Mouse (Mus musculus) stomach, embryonic 14.5 days (tissue): ENCODE results near the gene Olfr61. TPM values are rescaled to one million over a fixed set of nuclear protein-coding genes. Genes with fewer than 3 reads are reported as not detected.
A peak's percentile ranks its signal among the peaks of the same experiment; 100 is the strongest.
"Not testable (repeated sequence)": the region's sequence is repeated elsewhere in the genome, so short reads cannot be mapped to it uniquely, and the experiment has no call there.

Experiments used
- ATAC-seq: fragments of 200-750 bp; cut with Nextera tagmentation; 2 replicates; pipeline ENCODE4 v1.8.0; 2017; ENCODE audit warnings: low read depth, moderate TSS enrichment; ENCODE audit not compliant: insufficient number of reproducible peaks, insufficient read depth, low FRiP score
- H3K27ac ChIP-seq: fragments of 300-500 bp; sonication (generic); 2 replicates; pipeline ENCODE4 v1.5.1; 2014; ENCODE audit warnings: mild to moderate bottlenecking, low read length, moderate library complexity, mixed read lengths
- H3K27me3 ChIP-seq: fragments of 300-500 bp; sonication (generic); 2 replicates; pipeline ENCODE4 v1.6.1; 2014; ENCODE audit warnings: low read length, control low read depth, mixed read lengths; ENCODE audit not compliant: control insufficient read depth, insufficient read depth
- H3K36me3 ChIP-seq: fragments of 300-500 bp; sonication (generic); 2 replicates; pipeline ENCODE4 v1.6.1; 2014; ENCODE audit warnings: mild to moderate bottlenecking, control low read depth, low read length, moderate library complexity, mixed read lengths; ENCODE audit not compliant: control insufficient read depth, insufficient read depth
- H3K4me1 ChIP-seq: fragments of 300-500 bp; sonication (generic); 2 replicates; pipeline ENCODE4 v1.6.1; 2014; ENCODE audit warnings: low read length, control low read depth, mixed read lengths; ENCODE audit not compliant: control insufficient read depth, insufficient read depth
- H3K4me2 ChIP-seq: fragments of 300-500 bp; sonication (generic); replicated peaks from 2 replicates; pipeline ENCODE4 v1.6.1; 2014; ENCODE audit warnings: low read depth, low read length, control low read depth
- H3K4me3 ChIP-seq: fragments of 300-500 bp; sonication (generic); 2 replicates; pipeline ENCODE4 v1.5.1; 2014; ENCODE audit warnings: low read depth, low read length, control low read depth
- H3K9ac ChIP-seq: fragments of 300-500 bp; sonication (generic); replicated peaks from 2 replicates; pipeline ENCODE4 v1.6.1; 2014; ENCODE audit warnings: low read depth, mild to moderate bottlenecking, control low read depth, low read length, moderate library complexity, mixed read lengths
- H3K9me3 ChIP-seq: fragments of 300-500 bp; sonication (generic); 2 replicates; pipeline ENCODE4 v1.6.1; 2016; ENCODE audit warnings: low read depth, low read length, control low read depth; ENCODE audit not compliant: control insufficient read depth
- WGBS: fragments of 180-500 bp; shearing (Covaris S2); extraction: QIAGEN DNeasy Blood & Tissue Kit; methylation state at CpG from one replicate; pipeline ENCODE4 v1.1.7; 2014; 5-methylcytosine and 5-hydroxymethylcytosine counted together
- polyA plus RNA-seq: library from polyadenylated mRNA; unstranded; fragments of >200 nt; fragmentation: Nextera tagmentation; extraction: Ambion mirVana; gene quantifications from 2 replicates; pipeline ENCODE4 v1.2.1, GENCODE M21; 2014

The Olfr61 gene
- not detected in 2 replicates for polyA plus RNA-seq

GRCm38 (mm10) chr7:140628670-140629069, at the start of gene Olfr61:
TSS of gene Olfr61 (plus strand) at chr7:140628970.
- H3K4me1 ChIP-seq, ATAC-seq, H3K9me3 ChIP-seq, H3K4me2 ChIP-seq, H3K27ac ChIP-seq, H3K4me3 ChIP-seq, H3K36me3 ChIP-seq, H3K27me3 ChIP-seq, H3K9ac ChIP-seq: not testable (repeated sequence)
- WGBS: 85% methylated on average over 3 of the region's 3 CpGs

DNA sequence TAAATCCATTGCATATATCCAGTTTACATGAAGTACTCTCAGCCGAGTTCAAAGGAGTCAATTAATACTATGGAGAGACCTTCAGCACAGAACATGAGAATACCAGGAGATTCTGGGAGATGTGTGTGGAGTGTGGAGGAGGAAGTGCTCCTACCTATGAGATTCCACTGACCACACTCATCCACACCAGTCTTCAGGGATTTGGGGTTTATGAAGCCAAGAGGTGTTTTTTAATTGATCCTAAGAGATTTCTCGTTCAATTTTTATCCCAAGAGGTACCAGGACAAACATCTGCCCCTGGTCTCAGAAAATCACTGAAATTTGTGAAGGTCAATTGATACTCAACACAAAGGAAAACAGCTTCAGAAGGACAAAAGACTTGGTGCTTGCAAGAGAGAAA, 27.8 kb upstream of the Olfr61 start, which contains the start of gene Olfr46:
Gene Olfr46, plus strand, starts transcription at position 301 of the 400 bp plus-strand sequence.
- H3K27me3 ChIP-seq, ATAC-seq, H3K4me1 ChIP-seq, H3K27ac ChIP-seq, H3K9ac ChIP-seq, H3K36me3 ChIP-seq, H3K4me2 ChIP-seq, H3K9me3 ChIP-seq, H3K4me3 ChIP-seq: not testable (repeated sequence)
- WGBS: 75% methylated on average over 2 of the region's 2 CpGs

- WGBS: 61% methylated on average over 1 of the region's 1 CpGs
- Histone ChIP-seq H3K4me2 (no peak overlapping the region), H3K9ac (no peak overlapping the region), H3K9me3 (no peaks in the 10 kb centered on the region), H3K27ac (no peak overlapping the region), H3K4me1 (no peaks in the 10 kb centered on the region), H3K4me3 (no peak overlapping the region), H3K36me3 (no peaks in the 10 kb centered on the region), H3K27me3 (no peaks in the 10 kb centered on the region)
- no peak for ATAC-seq
These were observed 1.8 kb downstream of the Olfr61 start for GRCm38 (mm10) chr7:140630559-140630958.

- Histone ChIP-seq H3K4me1 (no peaks in the 10 kb centered on the region), H3K9ac (no peak within 1 kb of the TSS), H3K4me2 (no peak within 1 kb of the TSS), H3K4me3 (no peak within 1 kb of the TSS), H3K27ac (no peak within 1 kb of the TSS), H3K27me3 (no peaks in the 10 kb centered on the region), H3K36me3 (no peaks in the 10 kb centered on the region), H3K9me3 (no peaks in the 10 kb centered on the region)
- 77% methylated on average over 1 of the region's 1 CpGs for WGBS
- ATAC-seq: no peak
These were observed 17.4 kb downstream of the Olfr61 start, which contains the start of gene Olfr53 for GRCm38 (mm10) chr7:140646152-140646551. TSS of gene Olfr53 (plus strand) at chr7:140646452.

DNA sequence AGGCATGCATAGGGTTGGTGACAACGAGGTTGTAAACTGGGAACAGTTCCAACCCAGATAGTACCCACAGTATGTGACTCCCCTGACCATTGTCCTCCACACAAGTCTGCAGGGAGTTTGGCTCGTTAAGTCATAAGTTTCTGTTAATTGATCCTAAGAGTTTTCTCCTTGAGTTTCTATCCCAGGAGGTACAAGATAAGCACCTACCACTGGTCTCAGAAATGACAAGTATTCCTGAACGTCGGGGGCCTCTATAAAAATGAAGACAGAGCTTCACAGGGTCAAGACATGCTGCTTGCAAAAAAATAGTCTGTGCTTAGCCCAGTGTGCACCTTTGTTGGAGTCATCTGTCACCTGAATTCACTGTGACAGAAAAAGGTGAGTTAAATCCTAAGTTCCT, 30.9 kb downstream of the Olfr61 start, which contains the start of gene Olfr539:
Gene Olfr539, plus strand, starts transcription at position 301 of the 400 bp plus-strand sequence.
- Histone ChIP-seq H3K27ac (no peak within 1 kb of the TSS), H3K36me3 (no peaks in the 10 kb centered on the region), H3K4me2 (no peak within 1 kb of the TSS), H3K4me3 (no peak within 1 kb of the TSS), H3K9ac (no peak within 1 kb of the TSS), H3K4me1 (no peaks in the 10 kb centered on the region), H3K27me3 (no peaks in the 10 kb centered on the region), H3K9me3 (no peaks in the 10 kb centered on the region)
- ATAC-seq: no peak
- 78% methylated on average over 4 of the region's 4 CpGs for WGBS

DNA sequence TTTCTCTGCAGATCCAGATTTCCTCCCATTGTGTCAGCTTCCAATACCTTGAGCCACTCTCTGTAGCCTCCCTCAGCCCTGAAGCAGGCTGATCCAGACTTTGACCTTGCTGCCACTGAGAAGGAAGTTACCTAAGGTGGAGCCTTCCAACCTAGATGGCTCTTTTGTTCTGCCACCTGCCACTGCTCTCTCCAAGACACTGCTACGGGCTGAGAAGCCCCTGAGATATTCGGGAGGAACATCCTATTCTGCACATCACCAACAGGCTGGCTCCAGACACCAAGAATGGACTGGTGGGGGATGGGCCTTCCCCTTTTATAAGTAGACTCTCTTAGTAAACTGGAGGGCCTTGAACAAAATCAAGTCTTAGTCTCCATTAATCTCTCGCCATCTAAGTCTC, 41.9 kb downstream of the Olfr61 start:
- not testable (repeated sequence) for H3K27me3 ChIP-seq, H3K36me3 ChIP-seq, H3K4me3 ChIP-seq, H3K9ac ChIP-seq, H3K4me2 ChIP-seq, H3K4me1 ChIP-seq, H3K9me3 ChIP-seq, H3K27ac ChIP-seq, ATAC-seq
- WGBS: 88% methylated on average over 3 of the region's 3 CpGs

GRCm38 (mm10) chr7:140675863-140676262, 47.1 kb downstream of the Olfr61 start:
- 0% methylated on average over 6 of the region's 6 CpGs for WGBS
- no peaks in the 10 kb centered on the region for H3K4me1 ChIP-seq
- H3K27ac ChIP-seq: no peak overlapping the region
- H3K4me2 ChIP-seq: 0 out of 2 replicates have a peak overlapping the region, but pooled peaks have one; percentile 20
- H3K9me3 ChIP-seq: no peaks in the 10 kb centered on the region
- H3K27me3 ChIP-seq: no peaks in the 10 kb centered on the region
- H3K9ac ChIP-seq: no peak overlapping the region
- no peaks in the 10 kb centered on the region for H3K36me3 ChIP-seq
- no peak; the same call in 1 of the 2 replicates for ATAC-seq
- no peak overlapping the region for H3K4me3 ChIP-seq

- H3K9ac ChIP-seq, H3K4me1 ChIP-seq, H3K4me2 ChIP-seq, H3K27ac ChIP-seq, H3K27me3 ChIP-seq, H3K4me3 ChIP-seq, H3K9me3 ChIP-seq, ATAC-seq, H3K36me3 ChIP-seq: not testable (repeated sequence)
- WGBS: 73% methylated on average over 4 of the region's 4 CpGs
These were observed 50.8 kb downstream of the Olfr61 start for GRCm38 (mm10) chr7:140679591-140679990.

DNA sequence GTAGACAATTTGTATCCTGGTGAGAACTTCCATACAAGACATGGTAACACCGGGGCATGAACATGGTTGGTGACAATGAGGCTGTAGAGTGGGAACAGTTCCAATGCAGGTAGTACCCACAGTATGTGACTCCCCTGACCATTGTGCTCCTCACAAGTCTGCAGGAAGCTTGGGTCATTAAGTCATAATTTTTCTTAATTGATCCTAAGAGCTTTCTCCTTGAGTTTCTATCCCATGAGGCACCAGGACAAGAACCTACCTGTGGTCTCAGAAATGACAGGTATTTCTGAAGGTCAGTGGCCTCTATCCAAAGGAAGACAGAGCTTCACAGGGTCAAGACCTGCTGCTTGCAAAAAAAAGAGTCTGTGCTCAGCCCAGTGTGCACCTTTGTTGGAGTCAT, 52.9 kb downstream of the Olfr61 start, which contains the start of gene Olfr45:
Gene Olfr45, plus strand, starts transcription at position 301 of the 400 bp plus-strand sequence.
- Histone ChIP-seq H3K27ac (no peak within 1 kb of the TSS), H3K9ac (no peak within 1 kb of the TSS), H3K4me2 (no peak within 1 kb of the TSS), H3K4me3 (no peak within 1 kb of the TSS), H3K27me3 (no peaks in the 10 kb centered on the region), H3K4me1 (no peaks in the 10 kb centered on the region), H3K9me3 (no peaks in the 10 kb centered on the region), H3K36me3 (no peaks in the 10 kb centered on the region)
- ATAC-seq: no peak
- 97% methylated on average over 1 of the region's 1 CpGs for WGBS
